Mouse (Mus musculus): ENCODE results near the gene Plcl1.
A peak's percentile ranks its signal among the peaks of the same experiment; 100 is the strongest.

Gene Plcl1

GRCm38 (mm10) chr1:55612759-55613328, 207.1 kb downstream of the Plcl1 start:
- DNase-seq (ENCODE audit: low spot score): peak; percentile 49

- no peak for DNase-seq (ENCODE audit: low spot score)
Observed at GRCm38 (mm10) chr1:55617857-55618256, 212.1 kb downstream of the Plcl1 start.

GRCm38 (mm10) chr1:55618617-55619286, 213.0 kb downstream of the Plcl1 start:
- no peak for DNase-seq (ENCODE audit: low spot score)

- DNase-seq (ENCODE audit: low spot score): no peak
Observed at GRCm38 (mm10) chr1:55631496-55631895, 225.8 kb downstream of the Plcl1 start.

- no peak for DNase-seq (ENCODE audit: low spot score)
Observed at GRCm38 (mm10) chr1:55632024-55632423, 226.3 kb downstream of the Plcl1 start.

GRCm38 (mm10) chr1:55633326-55633725, 227.6 kb downstream of the Plcl1 start:
- no peak for DNase-seq (ENCODE audit: low spot score)

GRCm38 (mm10) chr1:55659518-55660210, 253.9 kb downstream of the Plcl1 start:
- DNase-seq (ENCODE audit: low spot score): no peak

- no peak for DNase-seq (ENCODE audit: low spot score)
Observed at GRCm38 (mm10) chr1:55661381-55661780, 255.7 kb downstream of the Plcl1 start.

GRCm38 (mm10) chr1:55665137-55665827, 259.6 kb downstream of the Plcl1 start:
- DNase-seq (ENCODE audit: low spot score): no peak

- no peak for DNase-seq (ENCODE audit: low spot score)
Observed at GRCm38 (mm10) chr1:55665828-55666673, 260.3 kb downstream of the Plcl1 start.

- DNase-seq (ENCODE audit: low spot score): no peak
Observed at GRCm38 (mm10) chr1:55666798-55667197, 261.1 kb downstream of the Plcl1 start.

GRCm38 (mm10) chr1:55668622-55669237, 263.0 kb downstream of the Plcl1 start:
- no peak for DNase-seq (ENCODE audit: low spot score)

- DNase-seq (ENCODE audit: low spot score): no peak
Observed at GRCm38 (mm10) chr1:55682676-55683075, 277.0 kb downstream of the Plcl1 start.

GRCm38 (mm10) chr1:55686261-55686660, 280.5 kb downstream of the Plcl1 start:
- DNase-seq (ENCODE audit: low spot score): no peak

GRCm38 (mm10) chr1:55693636-55694220, 288.0 kb downstream of the Plcl1 start:
- no peak for DNase-seq (ENCODE audit: low spot score)

GRCm38 (mm10) chr1:55696206-55696605, 290.5 kb downstream of the Plcl1 start:
- no peak for DNase-seq (ENCODE audit: low spot score)

- no peak for DNase-seq (ENCODE audit: low spot score)
Observed at GRCm38 (mm10) chr1:55699393-55699970, 293.8 kb downstream of the Plcl1 start.

GRCm38 (mm10) chr1:55700016-55700415, 294.3 kb downstream of the Plcl1 start:
- DNase-seq (ENCODE audit: low spot score): no peak

- DNase-seq (ENCODE audit: low spot score): no peak
Observed at GRCm38 (mm10) chr1:55700726-55701125, 295.0 kb downstream of the Plcl1 start.

- DNase-seq (ENCODE audit: low spot score): no peak
Observed at GRCm38 (mm10) chr1:55701601-55702000, 295.9 kb downstream of the Plcl1 start.

- DNase-seq (ENCODE audit: low spot score): no peak
Observed at GRCm38 (mm10) chr1:55702106-55702505, 296.4 kb downstream of the Plcl1 start.
